Mouse (Mus musculus) cerebellum, adult 11 months (tissue): ENCODE data around the gene Hmx3.

ENCODE experiments used
- DNase-seq: peaks from one replicate; pipeline ENCODE4 v3.0.0; 2022

Gene Hmx3

DNA sequence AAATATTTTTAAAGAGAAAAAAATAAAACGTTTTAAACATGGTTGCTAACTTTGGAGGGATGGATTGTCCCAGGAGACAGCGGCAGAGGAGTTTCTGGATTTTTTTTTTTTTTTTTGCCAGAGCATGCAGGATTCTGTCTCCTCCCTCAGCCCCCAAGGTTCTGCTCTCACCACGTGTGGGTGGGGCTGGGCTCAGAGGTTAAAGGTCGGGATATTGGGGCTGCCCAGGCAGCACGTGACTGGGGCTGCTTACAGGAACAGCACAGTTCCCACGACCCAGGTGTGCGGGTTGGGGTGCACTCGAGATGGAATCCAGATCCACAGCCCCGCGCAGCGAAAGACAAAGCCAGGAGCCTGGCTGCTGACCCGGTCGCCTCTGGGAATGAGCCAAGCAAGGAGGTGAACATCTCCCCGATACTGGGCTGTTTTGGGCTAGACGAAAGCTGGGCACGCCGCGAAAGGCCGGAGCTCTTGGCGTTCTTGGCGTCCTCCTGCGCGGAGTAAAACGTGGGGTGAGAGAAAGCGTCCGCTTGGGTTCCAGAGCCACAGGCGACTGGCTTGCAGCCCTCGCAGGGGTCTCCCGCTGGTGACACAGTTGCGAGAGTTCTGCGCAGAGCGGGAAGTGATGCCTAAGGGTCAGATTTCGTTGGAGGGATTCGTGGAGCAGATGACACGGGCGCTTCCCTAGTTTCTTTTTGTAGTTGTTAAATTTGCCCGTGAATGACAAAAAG lies 14.0 kb downstream of the Hmx3 start:
- DNase-seq: no peak

- no peak for DNase-seq
Measured at GRCm38 (mm10) chr7:131557751-131558150, 15.1 kb downstream of the Hmx3 start.

GRCm38 (mm10) chr7:131559986-131560696 lies 17.5 kb downstream of the Hmx3 start, which contains the start of gene Bub3:
Gene Bub3 (plus strand): TSS chr7:131560222.
- peak; percentile 88 for DNase-seq

GRCm38 (mm10) chr7:131560697-131561042 lies 18.0 kb downstream of the Hmx3 start:
- no peak for DNase-seq

DNA sequence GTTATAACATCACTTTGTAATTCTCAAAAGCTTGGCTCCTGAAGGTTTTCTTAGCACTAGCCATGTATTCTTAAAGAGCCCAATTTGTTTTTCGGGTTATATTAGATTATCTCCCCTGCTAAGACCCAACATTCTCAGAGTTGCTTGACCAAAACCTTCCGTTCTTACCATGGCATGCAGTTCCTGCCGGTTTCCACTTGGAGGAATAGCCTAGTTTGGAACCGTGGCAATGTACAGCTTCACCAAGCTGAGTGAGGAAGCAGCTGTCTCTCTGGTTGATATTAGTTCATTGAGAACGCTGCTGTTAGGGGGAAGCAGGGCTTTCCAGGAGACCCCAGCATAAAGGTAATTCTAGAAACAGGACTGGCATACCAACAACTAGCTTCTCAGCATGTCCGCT lies 32.6 kb downstream of the Hmx3 start:
- DNase-seq: no peak

DNA sequence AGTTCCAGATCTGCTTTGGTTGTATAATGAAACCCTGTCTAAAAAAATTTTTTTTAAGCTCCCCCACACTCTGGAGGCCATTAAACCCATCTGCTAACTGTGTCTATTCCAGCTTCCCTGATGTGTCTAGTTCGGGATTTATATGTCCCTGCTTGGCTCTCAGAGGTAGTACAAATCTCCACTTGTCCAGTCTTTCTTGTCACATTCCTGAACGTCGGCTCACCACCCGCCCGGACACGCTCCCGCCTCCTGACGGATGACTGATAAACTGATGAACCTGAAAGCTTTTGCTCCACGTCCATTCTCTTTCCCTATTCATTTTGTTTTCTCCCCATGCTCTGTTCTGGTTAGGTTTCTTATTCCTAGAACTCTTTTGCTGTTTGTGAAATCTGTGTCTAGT lies 39.5 kb downstream of the Hmx3 start:
- no peak for DNase-seq

GRCm38 (mm10) chr7:131585551-131585950 lies 42.9 kb downstream of the Hmx3 start:
- DNase-seq: no peak
